Mouse (Mus musculus): ENCODE measurements around the gene Mrvi1. TPM values are rescaled to one million over a fixed set of nuclear protein-coding genes. Genes with fewer than 3 reads are reported as not detected.

Gene Mrvi1
- total RNA-seq, 1 experiment from 2014 or later: 3.5 TPM

DNA sequence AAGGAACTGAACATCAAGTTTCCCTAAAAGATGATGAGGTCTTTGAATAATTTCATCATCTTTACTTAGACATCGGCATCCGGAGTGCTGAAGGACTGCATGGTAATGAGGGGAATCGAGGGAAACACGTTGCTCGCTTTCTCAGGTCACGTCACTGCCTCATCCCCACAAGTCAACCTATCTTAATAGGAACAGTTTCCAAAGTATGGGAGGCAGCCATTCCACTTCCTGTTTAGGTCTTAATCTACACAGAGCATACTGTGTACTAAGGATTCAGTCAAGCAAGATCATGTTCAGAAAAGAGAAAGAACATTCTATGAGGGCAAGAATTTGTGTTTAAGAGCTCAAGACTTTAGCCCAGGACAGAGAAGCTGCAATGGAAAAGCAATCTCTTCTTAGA, 34.6 kb downstream of the Mrvi1 start:
- ATAC-seq (ENCODE audit: extremely low read depth, insufficient number of reproducible peaks, low FRiP score, poor library complexity, severe bottlenecking): no peak

DNA sequence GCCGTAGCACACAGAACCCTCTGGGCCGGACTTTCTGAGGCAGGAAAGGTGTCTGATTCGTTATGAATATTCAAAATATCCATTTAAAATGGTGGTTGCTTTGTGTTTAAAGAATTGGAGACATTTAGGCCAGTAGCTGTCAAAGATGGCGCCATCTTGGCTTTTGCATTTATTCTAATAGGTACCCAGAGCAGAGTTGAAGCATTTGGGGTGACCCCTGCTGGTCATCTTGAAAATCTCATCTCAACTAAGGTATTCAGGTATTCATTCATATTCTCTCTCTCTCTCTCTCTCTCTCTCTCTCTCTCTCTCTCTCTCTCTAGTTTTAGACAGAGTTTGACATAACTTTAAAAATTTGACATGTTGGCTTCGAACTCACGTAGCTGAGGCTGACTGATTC, 35.5 kb downstream of the Mrvi1 start:
- peak; percentile 77 for ATAC-seq (ENCODE audit: extremely low read depth, insufficient number of reproducible peaks, low FRiP score, poor library complexity, severe bottlenecking)

DNA sequence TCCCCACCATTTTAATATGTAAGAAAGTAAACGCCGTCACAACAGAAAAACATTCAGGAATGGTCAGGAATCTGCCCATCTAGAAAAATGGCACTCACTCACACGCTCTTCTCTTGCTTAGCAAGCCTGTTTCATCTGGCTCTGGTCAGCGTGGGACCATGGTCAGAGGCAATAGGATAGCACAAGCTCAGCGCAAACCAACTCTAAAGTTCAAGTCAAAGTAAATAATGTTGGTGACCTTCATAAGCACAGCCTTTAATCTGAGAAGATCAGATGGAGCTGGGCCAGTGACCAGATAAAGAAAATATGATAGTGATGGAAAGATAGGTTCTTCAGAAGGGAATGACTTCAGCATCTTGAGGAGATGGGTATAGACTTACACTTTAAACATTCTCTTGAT, 37.9 kb downstream of the Mrvi1 start:
- ATAC-seq (ENCODE audit: extremely low read depth, insufficient number of reproducible peaks, low FRiP score, poor library complexity, severe bottlenecking): no peak

DNA sequence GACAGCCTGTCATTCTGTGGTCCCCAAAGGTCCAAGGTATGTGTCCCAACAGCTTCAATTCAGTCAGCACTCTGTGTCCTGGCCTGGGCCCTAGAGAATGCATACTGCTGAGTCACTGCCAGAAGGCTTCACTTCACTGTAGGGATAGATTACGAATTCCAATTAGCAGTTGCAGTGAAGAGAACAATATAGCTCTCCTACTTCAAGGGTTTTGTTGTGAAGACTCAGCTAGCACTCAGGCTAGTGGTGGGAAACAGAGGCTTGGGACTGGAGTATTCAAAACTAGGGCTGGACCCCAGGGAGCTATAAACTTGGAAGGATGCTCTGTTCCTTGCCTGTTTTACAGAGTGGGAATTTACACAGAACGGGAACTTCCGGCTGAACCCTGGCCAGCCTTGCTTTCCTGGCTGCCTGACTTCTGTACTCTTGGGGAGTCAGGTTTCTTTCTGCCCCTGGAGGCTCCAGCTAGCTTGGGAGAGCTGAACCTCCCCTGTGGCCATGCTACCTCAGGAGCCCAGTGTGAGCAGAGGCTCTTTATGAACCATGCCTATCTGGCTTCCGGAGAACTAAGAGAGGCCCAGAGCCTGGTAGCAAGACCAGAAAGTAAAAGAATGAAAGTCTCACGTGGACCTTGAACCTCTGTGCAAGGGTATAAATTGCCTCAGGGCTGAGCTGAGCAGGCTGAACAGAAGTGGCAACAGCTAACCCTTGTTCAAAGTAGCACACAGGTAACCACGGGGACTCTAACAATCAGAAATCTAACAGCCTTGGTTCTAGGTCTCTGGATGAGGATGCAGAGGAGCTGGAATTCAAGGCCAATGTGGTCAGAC, 40.3 kb downstream of the Mrvi1 start:
- no peak for ATAC-seq (ENCODE audit: extremely low read depth, insufficient number of reproducible peaks, low FRiP score, poor library complexity, severe bottlenecking)

DNA sequence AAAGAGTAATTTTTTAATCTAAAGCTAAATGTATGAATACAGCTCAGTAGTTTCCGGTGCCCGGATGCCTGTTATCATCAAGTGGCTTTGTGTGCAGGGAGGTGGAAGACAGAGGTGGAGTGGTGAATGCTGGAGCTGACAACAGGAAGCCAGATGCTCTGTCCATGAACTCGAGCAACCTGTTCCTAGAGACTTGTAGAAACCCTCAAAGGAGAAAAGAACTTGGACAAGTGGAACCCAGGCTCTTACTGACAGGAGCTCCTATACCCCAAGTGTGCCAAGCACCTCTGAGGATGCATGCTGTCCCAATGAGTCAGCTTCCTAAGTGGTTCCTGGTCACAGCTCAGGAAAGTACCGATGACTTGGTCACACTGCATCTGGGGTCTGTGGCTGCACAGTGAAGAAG, 41.1 kb downstream of the Mrvi1 start:
- ATAC-seq (ENCODE audit: extremely low read depth, insufficient number of reproducible peaks, low FRiP score, poor library complexity, severe bottlenecking): no peak

DNA sequence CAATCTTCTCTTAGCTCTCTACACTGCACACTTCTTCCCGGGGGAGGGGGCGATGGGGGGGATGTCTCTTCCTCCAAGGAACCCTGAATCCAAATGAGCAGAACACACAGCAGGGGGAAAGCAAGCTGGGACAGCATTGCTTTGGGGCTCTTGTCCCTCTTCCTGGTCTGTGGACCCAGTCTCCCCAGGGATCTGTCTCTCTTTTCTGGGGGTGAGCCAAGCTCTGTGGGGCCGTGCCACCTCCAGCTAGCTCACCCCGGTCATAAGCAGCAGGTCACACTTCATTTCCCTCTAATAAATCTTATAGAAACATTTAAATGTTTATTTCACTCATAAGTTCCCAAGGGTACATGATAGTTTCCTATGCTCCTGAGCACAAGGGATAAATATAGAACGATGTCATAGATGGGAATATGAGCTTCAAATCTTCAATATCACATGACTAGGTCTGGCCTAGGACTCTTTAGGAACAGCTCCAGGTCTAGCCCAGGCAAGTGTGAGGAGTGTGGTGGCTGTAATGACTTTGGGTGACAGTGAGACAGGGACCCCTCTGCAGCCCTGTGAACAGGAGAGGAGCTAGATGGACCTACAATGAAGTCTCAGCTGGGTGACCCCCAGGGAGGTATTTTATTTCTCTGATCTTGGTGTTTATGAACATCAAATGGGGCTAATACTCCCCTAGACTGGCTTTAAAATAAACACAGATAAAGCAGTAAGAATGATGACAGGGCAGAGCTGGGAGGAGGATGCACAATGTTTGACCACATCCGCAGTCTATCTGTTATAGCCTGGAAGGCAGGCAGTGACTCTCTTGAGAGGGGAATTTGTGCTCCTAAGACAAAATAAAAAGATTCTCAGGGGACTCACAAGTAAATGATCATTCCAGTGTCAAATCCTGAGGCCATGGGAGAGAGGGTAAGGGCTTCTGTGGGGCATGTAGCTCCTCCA, 46.2 kb downstream of the Mrvi1 start:
- ATAC-seq (ENCODE audit: extremely low read depth, insufficient number of reproducible peaks, low FRiP score, poor library complexity, severe bottlenecking): peak; percentile 26; the same call in 1 of the 2 replicates

DNA sequence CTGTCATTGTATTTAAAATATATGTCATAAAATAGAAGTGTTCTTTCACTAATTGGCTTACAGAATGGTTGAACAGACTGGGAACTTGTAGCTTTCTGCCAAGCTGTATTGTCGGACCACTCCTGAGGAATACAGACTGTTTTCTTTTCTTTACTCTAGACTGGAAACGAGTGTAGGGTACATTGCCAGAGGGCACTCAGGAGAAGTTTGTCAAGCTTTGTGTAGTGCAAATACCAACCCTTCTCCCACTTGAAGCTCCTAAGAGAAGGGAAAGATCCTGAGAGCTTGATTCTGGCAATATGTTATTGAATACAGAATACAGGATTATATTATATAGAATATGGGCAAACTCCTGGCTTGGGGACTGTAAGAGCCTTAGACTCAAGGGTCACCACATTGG, 48.3 kb downstream of the Mrvi1 start:
- ATAC-seq (ENCODE audit: extremely low read depth, insufficient number of reproducible peaks, low FRiP score, poor library complexity, severe bottlenecking): no peak

DNA sequence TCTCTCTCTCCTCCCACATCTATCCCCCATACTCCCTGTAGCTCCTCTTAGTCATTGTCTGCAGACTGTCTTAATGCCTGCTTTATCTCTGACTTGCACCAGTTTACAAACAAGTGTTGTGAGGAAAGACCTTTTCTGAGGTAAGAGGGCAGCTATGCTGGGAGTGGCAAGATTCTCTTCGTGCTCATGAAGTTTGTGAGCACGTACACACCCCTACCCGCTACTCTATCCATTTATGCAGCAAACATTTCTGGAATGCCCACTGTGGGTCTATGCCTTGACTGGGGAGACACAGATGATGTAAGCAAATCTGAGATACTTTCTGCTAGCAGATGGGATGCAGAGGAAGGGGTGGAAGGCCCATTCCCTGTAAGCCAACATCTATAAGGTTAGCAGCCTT, 48.9 kb downstream of the Mrvi1 start:
- ATAC-seq (ENCODE audit: extremely low read depth, insufficient number of reproducible peaks, low FRiP score, poor library complexity, severe bottlenecking): no peak

DNA sequence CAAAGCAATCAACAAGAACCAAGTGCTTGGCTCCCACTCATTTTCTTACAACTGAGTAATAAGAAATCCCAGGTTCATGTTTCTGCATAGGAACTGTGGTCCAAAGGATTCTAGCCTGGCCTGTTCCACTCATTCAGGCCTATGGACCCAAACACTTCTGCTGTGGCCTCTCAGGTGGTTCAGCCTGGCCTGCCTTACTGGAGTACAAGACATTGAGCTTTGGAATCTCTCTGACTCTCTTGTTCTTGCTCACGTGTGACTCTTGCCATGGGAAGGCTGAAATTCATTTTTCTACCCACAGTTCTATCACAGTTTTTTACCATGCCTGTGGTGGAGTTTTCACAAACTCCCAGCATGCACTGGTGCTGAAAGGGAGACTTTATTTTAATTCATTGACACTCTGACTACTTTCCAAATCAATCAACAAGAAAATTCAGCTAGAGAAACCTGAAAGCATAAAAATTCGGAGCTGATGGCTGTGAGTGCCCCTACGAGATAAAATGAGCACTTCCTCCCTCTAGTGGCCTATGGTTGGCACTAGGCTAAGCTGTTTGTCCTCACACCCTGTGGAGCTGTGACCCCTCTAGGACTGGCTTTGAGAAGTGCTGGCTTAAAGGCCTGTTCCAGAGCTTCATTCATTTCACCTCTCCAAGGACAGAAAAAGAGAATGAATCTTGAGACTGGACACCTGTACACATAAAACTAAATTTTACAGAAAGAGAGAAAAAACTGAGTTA, 52.0 kb downstream of the Mrvi1 start:
- ATAC-seq (ENCODE audit: extremely low read depth, insufficient number of reproducible peaks, low FRiP score, poor library complexity, severe bottlenecking): peak; percentile 92

DNA sequence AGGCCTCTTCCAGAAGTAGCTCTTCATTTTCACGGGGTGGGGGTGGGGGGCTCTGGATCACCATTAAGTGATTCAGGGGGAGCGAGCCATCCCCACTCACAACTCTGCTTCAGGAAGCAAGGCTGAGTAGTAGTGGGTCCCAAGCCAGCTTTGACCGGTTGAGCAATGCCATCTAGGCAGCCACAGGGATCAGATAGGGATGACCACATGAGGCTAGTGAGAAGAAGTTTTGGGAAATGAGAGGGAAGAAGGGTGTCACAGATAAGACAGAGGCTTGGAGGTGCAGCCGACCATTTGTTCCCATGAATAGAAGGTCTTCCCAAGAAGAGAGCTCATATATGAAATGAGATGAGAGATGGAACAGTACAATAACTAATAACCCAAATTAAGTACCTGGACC, 55.7 kb downstream of the Mrvi1 start:
- no peak for ATAC-seq (ENCODE audit: extremely low read depth, insufficient number of reproducible peaks, low FRiP score, poor library complexity, severe bottlenecking)

DNA sequence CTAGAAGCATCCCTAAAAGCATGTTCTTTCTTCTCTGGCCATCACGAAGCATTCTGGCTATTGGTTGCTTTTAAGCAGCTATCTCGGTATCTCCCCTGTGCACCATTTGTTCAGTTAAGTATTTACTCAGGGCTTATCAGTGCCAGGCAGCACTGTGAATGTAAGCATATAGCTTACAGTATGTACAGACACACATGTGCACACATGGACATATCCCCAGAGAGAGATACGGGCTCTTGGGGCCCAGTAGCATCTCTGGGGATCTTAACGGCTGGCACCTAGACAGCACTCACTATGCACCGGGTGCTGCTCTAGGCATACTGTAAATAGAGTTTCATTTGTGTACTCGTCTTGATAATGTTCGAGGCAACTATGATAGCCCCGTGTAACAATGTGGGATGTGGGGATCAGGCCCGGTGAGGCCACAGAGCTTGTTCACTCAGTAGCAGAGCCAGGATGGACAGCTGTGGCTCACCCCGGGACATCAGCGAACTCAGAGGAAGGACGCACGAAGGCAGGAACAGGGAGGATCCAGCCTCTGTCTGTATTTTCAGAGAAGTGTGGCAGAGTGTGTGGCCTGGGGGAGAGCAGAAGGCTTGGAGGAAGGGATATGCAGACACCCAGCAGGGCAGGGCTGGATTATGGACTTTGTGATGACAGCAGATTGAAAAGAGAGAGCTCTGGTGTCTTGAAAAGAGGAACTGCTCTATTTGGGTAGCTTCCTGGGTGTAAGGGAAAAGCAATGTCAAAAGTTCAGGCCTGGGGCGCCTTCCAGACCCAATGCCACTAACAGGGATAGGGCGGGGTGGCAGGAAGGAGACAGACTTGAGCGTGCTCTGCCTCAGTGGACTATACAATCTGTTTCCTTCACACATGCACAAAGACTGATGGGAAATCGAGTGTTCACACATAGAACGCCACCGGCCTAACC, 61.7 kb downstream of the Mrvi1 start:
- ATAC-seq (ENCODE audit: extremely low read depth, insufficient number of reproducible peaks, low FRiP score, poor library complexity, severe bottlenecking): peak; percentile 66

DNA sequence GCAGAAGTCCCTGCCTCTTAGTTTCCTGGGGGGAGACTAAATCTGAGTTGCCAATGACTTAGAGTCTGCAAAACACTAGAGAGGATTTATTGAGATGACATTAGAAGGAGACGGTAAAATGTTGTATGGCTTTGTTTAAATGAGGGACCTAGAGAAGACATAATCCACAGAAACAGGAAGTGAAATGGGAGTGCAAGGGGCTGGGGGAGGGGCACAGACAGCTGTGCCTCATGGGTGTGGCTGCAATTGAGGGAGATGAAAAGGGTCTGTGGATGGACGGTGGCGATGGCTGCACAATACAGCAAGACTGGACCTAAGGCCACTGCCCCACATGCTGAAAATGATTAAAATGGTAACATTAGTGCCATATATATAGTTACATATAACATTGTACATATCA, 62.5 kb downstream of the Mrvi1 start:
- ATAC-seq (ENCODE audit: extremely low read depth, insufficient number of reproducible peaks, low FRiP score, poor library complexity, severe bottlenecking): peak; percentile 34; the same call in 1 of the 2 replicates

DNA sequence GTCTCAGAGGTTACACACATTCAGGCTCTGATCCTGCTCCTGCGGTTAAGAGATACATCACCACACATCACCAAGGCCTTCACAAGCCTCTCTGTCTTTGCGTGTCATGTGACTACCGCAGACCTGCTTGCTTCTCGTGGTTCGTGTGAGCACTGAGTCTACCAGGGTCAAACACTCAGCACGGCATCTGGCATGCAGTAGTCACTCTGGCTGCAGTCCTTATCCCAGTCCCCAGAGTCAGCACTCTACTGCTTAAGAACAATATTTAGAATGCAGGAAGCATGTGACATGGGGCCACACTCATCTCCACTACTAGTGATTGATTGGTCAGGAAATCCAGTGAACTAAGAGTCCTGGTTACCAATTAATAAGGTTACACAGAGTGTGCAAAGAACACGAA, 66.3 kb downstream of the Mrvi1 start:
- no peak for ATAC-seq (ENCODE audit: extremely low read depth, insufficient number of reproducible peaks, low FRiP score, poor library complexity, severe bottlenecking)

DNA sequence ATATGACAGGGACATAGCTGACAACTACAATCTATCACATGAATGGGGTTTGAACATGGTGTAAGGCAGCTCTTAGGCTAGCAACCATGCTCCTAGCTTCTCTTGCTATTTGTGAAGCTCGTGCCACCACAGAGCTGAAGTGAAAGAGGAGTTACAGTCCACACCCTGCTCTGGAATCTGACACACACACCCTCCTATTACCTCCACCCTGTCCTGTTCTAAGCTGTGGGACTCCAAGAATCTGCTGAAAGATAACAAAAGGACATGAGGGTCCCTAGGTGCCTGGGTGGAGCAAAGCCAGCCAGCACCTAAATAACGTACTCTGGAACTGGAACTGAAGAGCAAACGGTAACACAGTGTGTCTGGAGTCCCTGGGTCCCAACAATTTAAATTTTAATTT, 67.7 kb downstream of the Mrvi1 start:
- ATAC-seq (ENCODE audit: extremely low read depth, insufficient number of reproducible peaks, low FRiP score, poor library complexity, severe bottlenecking): no peak

DNA sequence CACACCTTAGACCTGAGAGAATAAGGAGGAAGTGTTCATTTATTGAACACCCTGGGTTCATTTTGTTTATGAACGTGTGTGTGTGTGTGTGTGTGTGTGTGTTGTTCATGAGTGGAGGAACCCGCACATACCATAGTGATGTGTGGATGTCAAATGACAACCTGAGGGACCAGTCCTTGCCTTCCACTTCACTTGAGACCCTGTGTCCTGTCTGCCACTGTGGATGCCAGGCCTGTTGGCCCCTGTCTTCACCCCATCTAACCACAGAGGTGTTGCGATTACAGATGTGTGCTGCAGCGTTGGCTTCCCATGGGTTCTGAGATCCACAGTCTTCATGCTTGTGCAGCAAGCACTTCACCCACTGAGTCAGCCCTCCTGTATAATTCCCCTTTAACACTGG, 68.5 kb downstream of the Mrvi1 start:
- ATAC-seq (ENCODE audit: extremely low read depth, insufficient number of reproducible peaks, low FRiP score, poor library complexity, severe bottlenecking): no peak

DNA sequence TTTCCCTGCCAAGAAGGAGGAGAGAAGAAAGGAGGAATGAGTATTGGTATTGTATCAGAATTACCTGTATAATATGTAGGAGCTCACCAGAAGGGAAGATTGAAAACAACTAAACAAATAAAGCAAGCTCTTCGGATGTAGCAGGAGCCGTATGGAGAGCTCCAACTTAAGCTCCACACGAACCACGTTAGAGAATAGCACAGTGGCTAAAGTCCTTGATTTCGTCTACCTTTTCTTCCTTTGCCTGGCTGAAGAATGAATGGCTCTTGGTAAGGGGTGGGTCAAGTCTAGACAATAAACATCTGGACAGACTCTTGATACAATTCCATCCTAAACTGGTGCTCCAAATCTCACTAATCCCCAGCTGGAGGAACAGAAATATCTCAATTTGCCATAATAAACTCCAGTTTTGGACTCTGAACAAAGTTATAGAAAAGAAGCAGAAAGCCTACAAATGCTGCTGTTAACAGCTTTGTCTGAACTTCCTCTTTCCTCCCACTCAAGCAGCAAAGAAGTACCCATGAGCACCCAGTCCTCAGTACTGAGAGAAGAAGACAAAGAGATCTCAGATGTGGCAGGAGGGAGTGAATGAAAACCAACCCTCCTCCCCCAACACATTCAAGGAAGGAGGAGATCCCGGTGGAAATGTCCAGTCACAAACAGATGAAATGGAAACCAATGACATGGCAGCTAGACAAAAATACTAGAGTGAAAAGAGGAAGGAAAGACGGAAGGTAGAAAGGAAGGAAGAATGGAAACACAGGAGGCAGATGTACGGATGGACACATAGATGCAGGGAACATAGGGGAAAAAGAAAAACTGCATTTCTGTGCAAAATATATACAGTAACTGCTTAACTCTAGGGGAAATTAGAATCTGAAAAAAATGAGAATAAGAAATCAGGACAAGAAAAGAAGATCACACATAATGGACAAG, 73.8 kb downstream of the Mrvi1 start:
- ATAC-seq (ENCODE audit: extremely low read depth, insufficient number of reproducible peaks, low FRiP score, poor library complexity, severe bottlenecking): peak; percentile 83

DNA sequence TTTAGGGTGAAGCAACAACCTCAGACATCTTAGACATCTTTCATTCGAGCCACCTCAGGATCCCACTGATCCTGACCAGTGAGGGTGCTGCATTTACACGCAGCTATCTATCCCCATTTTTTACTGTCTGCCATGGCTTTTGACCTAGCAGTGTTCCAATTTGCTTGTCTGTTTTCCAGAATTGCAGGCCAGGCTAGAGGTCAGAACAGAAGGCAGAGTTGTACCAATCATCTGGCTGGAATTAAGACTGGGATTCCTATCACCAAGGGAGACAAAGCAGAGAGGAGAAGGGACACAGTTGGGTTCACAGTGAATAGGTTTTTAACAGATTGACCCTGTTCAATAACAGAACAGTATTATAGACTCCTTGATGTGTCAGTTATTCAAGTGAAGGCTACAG, 75.7 kb downstream of the Mrvi1 start:
- no peak for ATAC-seq (ENCODE audit: extremely low read depth, insufficient number of reproducible peaks, low FRiP score, poor library complexity, severe bottlenecking)
